Mouse (Mus musculus) intestine, embryonic 15.5 days (tissue): Measurements from ENCODE around the gene Il16. TPM values are rescaled to one million over a fixed set of nuclear protein-coding genes. Genes with fewer than 3 reads are reported as not detected.
A peak's percentile ranks its signal among the peaks of the same experiment; 100 is the strongest.

Source experiments
- ATAC-seq: fragments of 200-750 bp; cut with Nextera tagmentation; 2 replicates; pipeline ENCODE4 v1.8.0; 2017; ENCODE audit warnings: moderate TSS enrichment, moderate library complexity
- H3K27ac ChIP-seq: fragments of 300-500 bp; sonication (generic); 2 replicates; pipeline ENCODE4 v1.5.1; 2015; ENCODE audit warnings: mild to moderate bottlenecking, inconsistent platforms
- H3K27me3 ChIP-seq: fragments of 300-500 bp; sonication (generic); replicated peaks from 2 replicates; pipeline ENCODE4 v1.6.1; 2015; ENCODE audit warnings: inconsistent platforms
- H3K36me3 ChIP-seq: fragments of 300-500 bp; sonication (generic); 2 replicates; pipeline ENCODE4 v1.6.1; 2015; ENCODE audit warnings: inconsistent platforms
- H3K4me1 ChIP-seq: fragments of 300-500 bp; sonication (generic); replicated peaks from 2 replicates; pipeline ENCODE4 v1.6.1; 2015; ENCODE audit warnings: inconsistent platforms
- H3K4me2 ChIP-seq: fragments of 300-500 bp; sonication (generic); replicated peaks from 2 replicates; pipeline ENCODE4 v1.6.1; 2015; ENCODE audit warnings: mild to moderate bottlenecking, inconsistent platforms
- H3K4me3 ChIP-seq: fragments of 300-500 bp; sonication (generic); replicated peaks from 2 replicates; pipeline ENCODE4 v1.5.1; 2015; ENCODE audit warnings: inconsistent platforms
- H3K9ac ChIP-seq: fragments of 300-500 bp; sonication (generic); 2 replicates; pipeline ENCODE4 v1.6.1; 2015; ENCODE audit warnings: inconsistent platforms
- H3K9me3 ChIP-seq: fragments of 300-500 bp; sonication (generic); 2 replicates; pipeline ENCODE4 v1.6.1; 2016; ENCODE audit warnings: inconsistent platforms
- WGBS: fragments of 180-500 bp; shearing (Covaris S2); methylation state at CpG from one replicate; pipeline ENCODE4 v1.1.7; 2015; 5-methylcytosine and 5-hydroxymethylcytosine counted together
- polyA plus RNA-seq: library from polyadenylated mRNA; unstranded; fragments of >200 nt; fragmentation: Nextera tagmentation; extraction: Ambion mirVana; gene quantifications from 2 replicates; pipeline ENCODE4 v1.2.1, GENCODE M21; 2015

Il16 gene
- polyA plus RNA-seq, 1 experiment from 2014 or later: 4.5 TPM

- Histone ChIP-seq H3K4me2 (no peak overlapping the region), H3K9ac (no peak overlapping the region), H3K36me3 (no peaks in the 10 kb centered on the region), H3K9me3 (no peaks in the 10 kb centered on the region), H3K4me1 (no peaks in the 10 kb centered on the region), H3K27me3 (no peaks in the 10 kb centered on the region), H3K27ac (no peak overlapping the region), H3K4me3 (no peak overlapping the region)
- 74% methylated on average over 4 of the region's 4 CpGs for WGBS
- ATAC-seq: peak; percentile 64
Measured at GRCm38 (mm10) chr7:83666087-83666595, 79.4 kb downstream of the Il16 start.

- no peaks in the 10 kb centered on the region for H3K27me3 ChIP-seq
- H3K36me3 ChIP-seq: no peaks in the 10 kb centered on the region
- H3K4me2 ChIP-seq: no peak overlapping the region
- H3K4me3 ChIP-seq: no peak overlapping the region
- H3K9ac ChIP-seq: no peak overlapping the region
- no peak for ATAC-seq
- 88% methylated on average over 6 of the region's 6 CpGs for WGBS
- H3K4me1 ChIP-seq: 0 out of 2 replicates have a peak, but pooled peaks cover 4% of the 10 kb centered on the region
- H3K27ac ChIP-seq: no peak overlapping the region
- no peaks in the 10 kb centered on the region for H3K9me3 ChIP-seq
Measured at GRCm38 (mm10) chr7:83662711-83663375, 82.7 kb downstream of the Il16 start.

- H3K4me1 ChIP-seq: 0 out of 2 replicates have a peak, but pooled peaks cover 4% of the 10 kb centered on the region
- no peak for ATAC-seq
- no peak overlapping the region for H3K4me3 ChIP-seq
- no peak overlapping the region for H3K27ac ChIP-seq
- no peaks in the 10 kb centered on the region for H3K9me3 ChIP-seq
- H3K9ac ChIP-seq: no peak overlapping the region
- H3K27me3 ChIP-seq: no peaks in the 10 kb centered on the region
- 94% methylated on average over 3 of the region's 3 CpGs for WGBS
- H3K4me2 ChIP-seq: no peak overlapping the region
- no peaks in the 10 kb centered on the region for H3K36me3 ChIP-seq
Measured at GRCm38 (mm10) chr7:83661763-83662162, 83.8 kb downstream of the Il16 start.

- Histone ChIP-seq H3K9ac (no peak overlapping the region), H3K4me2 (no peak overlapping the region), H3K27me3 (no peaks in the 10 kb centered on the region), H3K36me3 (no peaks in the 10 kb centered on the region), H3K9me3 (no peaks in the 10 kb centered on the region), H3K4me3 (no peak overlapping the region), H3K27ac (no peak overlapping the region), H3K4me1 (0 out of 2 replicates have a peak, but pooled peaks cover 4% of the 10 kb centered on the region)
- 90% methylated on average over 10 of the region's 10 CpGs for WGBS
- no peak for ATAC-seq
Measured at GRCm38 (mm10) chr7:83661031-83661430, 84.5 kb downstream of the Il16 start.

- Histone ChIP-seq H3K27me3 (no peaks in the 10 kb centered on the region), H3K36me3 (no peaks in the 10 kb centered on the region), H3K9ac (no peak overlapping the region), H3K4me2 (no peak overlapping the region), H3K27ac (no peak overlapping the region), H3K4me3 (no peak overlapping the region), H3K9me3 (no peaks in the 10 kb centered on the region), H3K4me1 (0 out of 2 replicates have a peak, but pooled peaks cover 4% of the 10 kb centered on the region)
- no peak for ATAC-seq
- WGBS: 92% methylated on average over 11 of the region's 11 CpGs
Measured at GRCm38 (mm10) chr7:83660273-83660691, 85.2 kb downstream of the Il16 start.

- peak; percentile 66 for ATAC-seq
- Histone ChIP-seq H3K27me3 (no peaks in the 10 kb centered on the region), H3K4me1 (0 out of 2 replicates have a peak, but pooled peaks cover 4% of the 10 kb centered on the region), H3K9me3 (no peaks in the 10 kb centered on the region), H3K27ac (0 out of 2 replicates have a peak overlapping the region, but pooled peaks have one; percentile 33), H3K4me2 (no peak overlapping the region), H3K36me3 (no peaks in the 10 kb centered on the region), H3K9ac (no peak overlapping the region), H3K4me3 (no peak overlapping the region)
- 66% methylated on average over 9 of the region's 9 CpGs for WGBS
Measured at GRCm38 (mm10) chr7:83659159-83660065, 86.1 kb downstream of the Il16 start.

DNA sequence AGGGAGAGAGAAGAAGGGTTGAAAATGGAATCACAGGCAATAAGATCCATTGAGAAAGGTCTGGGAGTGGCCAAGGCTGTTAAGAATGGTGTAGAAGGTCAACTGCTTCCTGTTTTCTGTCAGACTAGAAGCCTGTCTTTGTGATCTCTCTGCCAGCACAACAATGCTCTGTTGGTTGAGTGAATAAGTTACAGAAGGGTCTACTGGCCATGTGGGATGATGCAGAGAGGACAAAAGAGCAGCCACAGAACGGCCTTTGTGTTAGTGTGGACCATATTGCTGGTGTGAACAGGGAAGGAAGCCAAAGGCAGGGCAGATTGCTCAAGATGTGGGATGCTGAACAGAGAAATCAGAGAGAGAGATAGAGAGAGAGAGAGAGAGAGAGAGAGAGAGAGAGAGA lies 86.8 kb downstream of the Il16 start:
- WGBS: 90% methylated on average over 1 of the region's 1 CpGs
- Histone ChIP-seq H3K36me3 (no peaks in the 10 kb centered on the region), H3K4me2 (no peak overlapping the region), H3K4me1 (0 out of 2 replicates have a peak, but pooled peaks cover 4% of the 10 kb centered on the region), H3K4me3 (no peak overlapping the region), H3K27ac (0 out of 2 replicates have a peak overlapping the region, but pooled peaks have one; percentile 27), H3K9ac (no peak overlapping the region), H3K9me3 (no peaks in the 10 kb centered on the region), H3K27me3 (no peaks in the 10 kb centered on the region)
- ATAC-seq: 0 out of 2 replicates have a peak, but pooled peaks have one; percentile 11

DNA sequence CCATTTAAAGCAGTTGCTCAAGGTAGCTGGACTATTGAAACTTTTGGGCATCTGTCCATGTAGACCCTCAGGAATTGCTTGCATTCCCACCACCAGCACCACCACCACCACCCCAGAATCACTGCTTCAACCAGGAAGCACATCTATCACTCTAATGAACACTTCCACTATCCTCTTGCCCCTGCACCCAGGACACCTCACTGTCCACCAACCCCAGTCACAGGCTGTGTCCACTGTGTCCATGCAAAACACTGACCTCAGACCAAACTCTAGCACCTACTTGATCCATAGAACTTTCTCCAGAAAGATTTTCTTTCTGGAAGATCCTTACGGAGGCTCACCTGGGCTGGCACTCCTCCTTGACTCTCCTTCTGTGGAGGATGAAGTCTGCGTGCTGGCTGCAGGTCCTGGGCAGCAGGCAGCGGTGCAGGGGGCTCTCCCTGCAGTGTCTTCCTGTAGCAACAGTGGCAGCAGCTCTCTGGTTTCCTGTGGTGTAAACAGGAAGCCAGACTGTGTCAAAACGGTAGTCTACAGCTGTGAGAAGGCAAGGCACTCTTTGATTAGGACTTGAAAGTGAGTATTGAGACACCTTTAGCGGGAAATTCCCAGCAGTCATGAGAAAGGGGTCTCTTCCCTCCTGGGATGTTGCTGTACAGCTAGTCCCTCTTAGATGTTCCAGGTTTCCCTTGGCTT lies 90.4 kb downstream of the Il16 start:
- no peaks in the 10 kb centered on the region for H3K36me3 ChIP-seq
- ATAC-seq: no peak
- no peak overlapping the region for H3K4me3 ChIP-seq
- no peak overlapping the region for H3K4me2 ChIP-seq
- H3K9ac ChIP-seq: no peak overlapping the region
- no peaks in the 10 kb centered on the region for H3K9me3 ChIP-seq
- H3K4me1 ChIP-seq: 0 out of 2 replicates have a peak, but pooled peaks cover 4% of the 10 kb centered on the region
- 44% methylated on average over 5 of the region's 5 CpGs for WGBS
- H3K27ac ChIP-seq: no peak overlapping the region
- H3K27me3 ChIP-seq: no peaks in the 10 kb centered on the region

GRCm38 (mm10) chr7:83654196-83654595 lies 91.3 kb downstream of the Il16 start:
- Histone ChIP-seq H3K4me1 (no peaks in the 10 kb centered on the region), H3K36me3 (no peaks in the 10 kb centered on the region), H3K27ac (no peak overlapping the region), H3K27me3 (no peaks in the 10 kb centered on the region), H3K9me3 (no peaks in the 10 kb centered on the region), H3K9ac (no peak overlapping the region), H3K4me3 (no peak overlapping the region), H3K4me2 (no peak overlapping the region)
- ATAC-seq: peak; percentile 78
- WGBS: 78% methylated on average over 2 of the region's 2 CpGs

DNA sequence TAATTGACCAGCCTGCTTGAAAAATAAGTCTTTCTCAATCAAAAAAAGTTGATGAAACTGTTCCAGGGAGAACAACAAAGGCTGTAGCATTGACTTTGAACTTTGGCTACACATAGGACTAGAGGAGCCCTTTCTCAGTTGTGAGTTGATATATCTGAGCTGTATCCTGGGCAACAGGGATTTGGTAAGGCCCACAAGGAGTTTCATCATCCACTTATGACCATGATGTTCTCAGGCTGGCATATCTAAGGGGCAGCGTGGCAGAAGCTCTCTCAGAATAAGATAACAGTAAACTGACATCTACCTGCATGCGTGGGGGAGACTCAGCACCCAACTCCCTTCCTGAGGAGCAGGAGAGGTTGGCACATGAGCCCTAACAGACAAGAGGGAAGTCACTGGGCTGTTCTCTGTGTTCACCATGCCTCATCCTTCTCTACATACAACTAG lies 91.9 kb downstream of the Il16 start:
- no peaks in the 10 kb centered on the region for H3K36me3 ChIP-seq
- H3K9me3 ChIP-seq: no peaks in the 10 kb centered on the region
- H3K27me3 ChIP-seq: no peaks in the 10 kb centered on the region
- no peak overlapping the region for H3K9ac ChIP-seq
- peak; percentile 45; the same call in 1 of the 2 replicates for ATAC-seq
- H3K4me2 ChIP-seq: no peak overlapping the region
- peaks cover 3% of the 10 kb centered on the region; the same call in 1 of the 2 replicates for H3K4me1 ChIP-seq
- 87% methylated on average over 2 of the region's 2 CpGs for WGBS
- no peak overlapping the region for H3K27ac ChIP-seq
- H3K4me3 ChIP-seq: no peak overlapping the region

- Histone ChIP-seq H3K4me1 (peaks cover 3% of the 10 kb centered on the region; the same call in 1 of the 2 replicates), H3K9ac (no peak overlapping the region), H3K4me3 (no peak overlapping the region), H3K27ac (no peak overlapping the region), H3K9me3 (no peaks in the 10 kb centered on the region), H3K27me3 (no peaks in the 10 kb centered on the region), H3K4me2 (no peak overlapping the region), H3K36me3 (no peaks in the 10 kb centered on the region)
- WGBS: 87% methylated on average over 5 of the region's 5 CpGs
- no peak for ATAC-seq
Measured at GRCm38 (mm10) chr7:83652498-83652897, 93.0 kb downstream of the Il16 start.
